Mouse (Mus musculus) midbrain, embryonic 15.5 days (tissue): ENCODE measurements around the gene Leng1. TPM values are rescaled to one million over a fixed set of nuclear protein-coding genes. Genes with fewer than 3 reads are reported as not detected.

ENCODE experiments used
- ATAC-seq: fragments of 200-750 bp; cut with Nextera tagmentation; replicated peaks from 2 replicates; pipeline ENCODE4 v1.8.0; 2017; ENCODE audit warnings: moderate TSS enrichment
- H3K27ac ChIP-seq: fragments of 300-500 bp; sonication (generic); 2 replicates; pipeline ENCODE4 v1.5.1; 2015; ENCODE audit warnings: mild to moderate bottlenecking, inconsistent platforms
- H3K27me3 ChIP-seq: fragments of 300-500 bp; sonication (generic); replicated peaks from 2 replicates; pipeline ENCODE4 v1.6.1; 2015; ENCODE audit warnings: inconsistent platforms
- H3K36me3 ChIP-seq: fragments of 300-500 bp; sonication (generic); replicated peaks from 2 replicates; pipeline ENCODE4 v1.6.1; 2015; ENCODE audit warnings: inconsistent platforms
- H3K4me1 ChIP-seq: fragments of 300-500 bp; sonication (generic); 2 replicates; pipeline ENCODE4 v1.6.1; 2015; ENCODE audit warnings: inconsistent platforms
- H3K4me2 ChIP-seq: fragments of 300-500 bp; sonication (generic); 2 replicates; pipeline ENCODE4 v1.6.1; 2015; ENCODE audit warnings: inconsistent platforms, mild to moderate bottlenecking, moderate library complexity
- H3K4me3 ChIP-seq: fragments of 300-500 bp; sonication (generic); 2 replicates; pipeline ENCODE4 v1.5.1; 2015; ENCODE audit warnings: mild to moderate bottlenecking, inconsistent platforms
- H3K9ac ChIP-seq: fragments of 300-500 bp; sonication (generic); 2 replicates; pipeline ENCODE4 v1.6.1; 2015; ENCODE audit warnings: mild to moderate bottlenecking, inconsistent platforms
- H3K9me3 ChIP-seq: fragments of 300-500 bp; sonication (generic); 2 replicates; pipeline ENCODE4 v1.6.1; 2016; ENCODE audit warnings: inconsistent platforms
- WGBS: fragments of 180-500 bp; shearing (Covaris S2); methylation state at CpG from one replicate; pipeline ENCODE4 v1.1.7; 2015; ENCODE audit warnings: mixed read lengths; 5-methylcytosine and 5-hydroxymethylcytosine counted together
- polyA plus RNA-seq: library from polyadenylated mRNA; unstranded; fragments of >200 nt; fragmentation: Nextera tagmentation; extraction: Ambion mirVana; gene quantifications from 2 replicates; pipeline ENCODE4 v1.2.1, GENCODE M21; 2015

The Leng1 gene
- polyA plus RNA-seq, 1 experiment from 2014 or later, result 13.7 TPM

- Histone ChIP-seq H3K27me3 (no peaks in the 10 kb centered on the region), H3K27ac (peak overlapping the region; percentile 79), H3K9me3 (no peaks in the 10 kb centered on the region), H3K4me3 (no peak overlapping the region), H3K36me3 (peaks cover 6% of the 10 kb centered on the region; the same call in 1 of the 2 replicates), H3K9ac (0 out of 2 replicates have a peak overlapping the region, but pooled peaks have one; percentile 11), H3K4me1 (peaks cover 24% of the 10 kb centered on the region), H3K4me2 (no peak overlapping the region)
- WGBS, result 66% methylated on average over 8 of the region's 8 CpGs
- ATAC-seq, result peak; percentile 51; the same call in 1 of the 2 replicates
Measured at GRCm38 (mm10) chr7:3684698-3685097, 19.1 kb upstream of the Leng1 start.

DNA sequence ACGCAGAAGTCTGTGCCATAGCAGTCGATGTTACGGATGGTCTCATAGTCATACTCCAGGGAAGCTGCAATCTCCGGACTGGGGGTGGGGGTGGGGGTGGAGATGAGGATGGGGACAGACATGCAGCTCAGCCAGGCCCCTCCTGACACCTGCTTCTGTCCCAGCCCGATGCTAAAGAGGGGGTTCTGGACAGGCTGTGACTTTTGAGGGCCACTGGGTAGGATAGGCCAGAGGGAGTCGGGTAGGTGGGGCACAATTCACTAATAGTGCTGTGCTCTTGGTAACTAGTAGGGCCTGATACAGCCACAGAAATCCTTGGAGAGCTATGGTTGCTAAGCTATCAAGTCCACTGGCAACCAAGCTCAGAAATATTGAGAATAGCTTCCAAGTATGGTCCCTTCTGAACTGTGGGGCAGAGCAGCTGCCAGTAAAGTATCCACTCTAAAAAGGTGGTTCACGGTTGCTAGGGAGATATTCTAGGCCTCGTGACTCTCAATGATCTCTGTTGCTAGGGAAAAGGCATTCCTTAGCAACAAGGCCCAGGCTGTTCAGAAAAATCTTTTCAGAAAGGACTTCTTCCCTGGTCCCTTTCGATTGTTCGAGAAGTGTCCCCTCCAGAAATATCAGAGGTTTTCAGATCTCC lies 18.4 kb upstream of the Leng1 start:
- Histone ChIP-seq H3K4me2 (peak overlapping the region; percentile 11; the same call in 1 of the 2 replicates), H3K9ac (peak overlapping the region; percentile 11; the same call in 1 of the 2 replicates), H3K27ac (peak overlapping the region; percentile 79), H3K36me3 (peaks cover 6% of the 10 kb centered on the region; the same call in 1 of the 2 replicates), H3K4me3 (no peak overlapping the region), H3K27me3 (no peaks in the 10 kb centered on the region), H3K9me3 (no peaks in the 10 kb centered on the region), H3K4me1 (peaks cover 24% of the 10 kb centered on the region)
- WGBS, result 43% methylated on average over 10 of the region's 10 CpGs
- peak; percentile 87 for ATAC-seq

DNA sequence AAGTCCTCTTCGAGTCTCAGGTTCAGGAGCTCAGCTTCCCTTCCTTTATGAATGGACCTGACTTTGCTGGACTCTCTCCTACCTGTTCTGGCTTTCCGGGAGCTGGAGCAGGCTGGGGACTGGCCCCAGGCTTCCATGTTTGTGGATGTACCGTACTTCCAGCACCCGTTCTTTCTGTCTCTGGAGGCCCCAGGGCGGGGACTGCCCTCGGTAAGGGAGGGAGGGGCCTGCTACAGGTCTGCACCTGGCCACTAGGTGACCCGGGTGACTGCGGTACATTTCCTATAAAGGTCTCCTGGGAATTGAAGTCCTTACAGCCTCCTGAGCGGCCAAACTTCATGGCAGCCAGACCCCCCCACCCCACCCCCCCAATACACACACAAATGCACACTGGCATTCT lies 11.7 kb upstream of the Leng1 start, which contains the start of gene Tmc4:
Gene Tmc4, minus strand, starts transcription at position 212 of the 400 bp plus-strand sequence.
- Histone ChIP-seq H3K9me3 (no peaks in the 10 kb centered on the region), H3K4me3 (no peak within 1 kb of the TSS), H3K36me3 (peaks cover 11% of the 10 kb centered on the region; the same call in 1 of the 2 replicates), H3K9ac (no peak within 1 kb of the TSS), H3K4me2 (no peak within 1 kb of the TSS), H3K4me1 (no peaks in the 10 kb centered on the region), H3K27ac (no peak within 1 kb of the TSS), H3K27me3 (no peaks in the 10 kb centered on the region)
- WGBS, result 54% methylated on average over 9 of the region's 9 CpGs
- no peak for ATAC-seq

- 90% methylated on average over 12 of the region's 12 CpGs for WGBS
- ATAC-seq, result no peak
- Histone ChIP-seq H3K4me3 (no peak overlapping the region), H3K9me3 (no peaks in the 10 kb centered on the region), H3K4me2 (no peak overlapping the region), H3K27me3 (no peaks in the 10 kb centered on the region), H3K4me1 (no peaks in the 10 kb centered on the region), H3K27ac (no peak overlapping the region), H3K9ac (no peak overlapping the region), H3K36me3 (peaks cover 11% of the 10 kb centered on the region; the same call in 1 of the 2 replicates)
Measured at GRCm38 (mm10) chr7:3676371-3676770, 10.7 kb upstream of the Leng1 start.

DNA sequence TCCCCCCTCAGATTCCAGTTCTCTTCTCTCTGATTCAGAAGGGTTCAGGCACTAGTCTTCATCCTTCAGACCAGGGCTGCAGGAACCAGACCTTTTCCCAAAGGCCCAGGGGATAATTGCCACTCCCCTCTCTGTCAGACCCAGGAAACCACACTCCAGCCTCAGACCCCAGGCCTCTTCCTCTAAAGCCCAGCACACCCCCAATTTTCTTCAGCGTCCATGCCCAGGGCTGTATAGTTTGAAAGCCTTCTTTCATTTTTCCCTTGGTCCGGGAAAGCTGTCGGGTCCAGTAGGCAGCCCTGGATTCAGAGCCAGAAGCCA lies 9.5 kb upstream of the Leng1 start:
- H3K27ac ChIP-seq, result no peak overlapping the region
- no peaks in the 10 kb centered on the region for H3K27me3 ChIP-seq
- no peak overlapping the region for H3K4me3 ChIP-seq
- no peaks in the 10 kb centered on the region for H3K9me3 ChIP-seq
- no peak overlapping the region for H3K9ac ChIP-seq
- peak; percentile 47 for ATAC-seq
- H3K4me2 ChIP-seq, result no peak overlapping the region
- 82% methylated on average over 3 of the region's 3 CpGs for WGBS
- no peaks in the 10 kb centered on the region for H3K4me1 ChIP-seq
- H3K36me3 ChIP-seq, result peaks cover 11% of the 10 kb centered on the region; the same call in 1 of the 2 replicates

- H3K4me2 ChIP-seq, result no peak overlapping the region
- no peak overlapping the region for H3K9ac ChIP-seq
- peaks cover 11% of the 10 kb centered on the region; the same call in 1 of the 2 replicates for H3K36me3 ChIP-seq
- no peak overlapping the region for H3K27ac ChIP-seq
- no peaks in the 10 kb centered on the region for H3K4me1 ChIP-seq
- H3K4me3 ChIP-seq, result no peak overlapping the region
- H3K9me3 ChIP-seq, result no peaks in the 10 kb centered on the region
- H3K27me3 ChIP-seq, result no peaks in the 10 kb centered on the region
- WGBS, result 71% methylated on average over 10 of the region's 10 CpGs
- peak; percentile 88 for ATAC-seq
Measured at GRCm38 (mm10) chr7:3674507-3675227, 9.0 kb upstream of the Leng1 start.

- H3K27ac ChIP-seq, result no peak overlapping the region
- no peaks in the 10 kb centered on the region for H3K9me3 ChIP-seq
- H3K4me2 ChIP-seq, result no peak overlapping the region
- no peaks in the 10 kb centered on the region for H3K27me3 ChIP-seq
- H3K4me1 ChIP-seq, result peaks cover 22% of the 10 kb centered on the region
- no peak overlapping the region for H3K4me3 ChIP-seq
- 25% methylated on average over 14 of the region's 14 CpGs for WGBS
- ATAC-seq, result no peak
- H3K36me3 ChIP-seq, result peaks cover 9% of the 10 kb centered on the region; the same call in 1 of the 2 replicates
- H3K9ac ChIP-seq, result no peak overlapping the region
Measured at GRCm38 (mm10) chr7:3666921-3667391, 1.3 kb upstream of the Leng1 start.

- WGBS, result 30% methylated on average over 15 of the region's 15 CpGs
- peak overlapping the region; percentile 75 for H3K4me3 ChIP-seq
Measured at GRCm38 (mm10) chr7:3664524-3665214, 971 bp downstream of the Leng1 start.

GRCm38 (mm10) chr7:3658578-3658977 lies 7.1 kb downstream of the Leng1 start:
- H3K9me3 ChIP-seq, result no peaks in the 10 kb centered on the region

More at GRCm38 (mm10) chr7:3664524-3665214, 971 bp downstream of the Leng1 start:
- Histone ChIP-seq H3K27ac (peak overlapping the region; percentile 79), H3K4me2 (peak overlapping the region; percentile 67), H3K9me3 (no peaks in the 10 kb centered on the region), H3K36me3 (peaks cover 29% of the 10 kb centered on the region), H3K27me3 (no peaks in the 10 kb centered on the region), H3K9ac (peak overlapping the region; percentile 62), H3K4me1 (peaks cover 22% of the 10 kb centered on the region)
- peak; percentile 28 for ATAC-seq

GRCm38 (mm10) chr7:3656966-3657365 lies 8.7 kb downstream of the Leng1 start:
- no peak overlapping the region for H3K4me2 ChIP-seq
- H3K27ac ChIP-seq, result no peak overlapping the region
- no peaks in the 10 kb centered on the region for H3K9me3 ChIP-seq
- WGBS, result 91% methylated on average over 4 of the region's 4 CpGs
- H3K9ac ChIP-seq, result no peak overlapping the region
- no peak overlapping the region for H3K4me3 ChIP-seq
- peaks cover 94% of the 10 kb centered on the region for H3K36me3 ChIP-seq
- ATAC-seq, result no peak
- no peaks in the 10 kb centered on the region for H3K27me3 ChIP-seq
- H3K4me1 ChIP-seq, result no peaks in the 10 kb centered on the region

More at GRCm38 (mm10) chr7:3658578-3658977, 7.1 kb downstream of the Leng1 start:
- ATAC-seq, result no peak
- no peaks in the 10 kb centered on the region for H3K27me3 ChIP-seq
- peaks cover 89% of the 10 kb centered on the region for H3K36me3 ChIP-seq
- H3K27ac ChIP-seq, result no peak overlapping the region
- H3K4me2 ChIP-seq, result no peak overlapping the region
- H3K4me1 ChIP-seq, result peaks cover 3% of the 10 kb centered on the region
- H3K4me3 ChIP-seq, result no peak overlapping the region
- 95% methylated on average over 14 of the region's 14 CpGs for WGBS
- H3K9ac ChIP-seq, result no peak overlapping the region

DNA sequence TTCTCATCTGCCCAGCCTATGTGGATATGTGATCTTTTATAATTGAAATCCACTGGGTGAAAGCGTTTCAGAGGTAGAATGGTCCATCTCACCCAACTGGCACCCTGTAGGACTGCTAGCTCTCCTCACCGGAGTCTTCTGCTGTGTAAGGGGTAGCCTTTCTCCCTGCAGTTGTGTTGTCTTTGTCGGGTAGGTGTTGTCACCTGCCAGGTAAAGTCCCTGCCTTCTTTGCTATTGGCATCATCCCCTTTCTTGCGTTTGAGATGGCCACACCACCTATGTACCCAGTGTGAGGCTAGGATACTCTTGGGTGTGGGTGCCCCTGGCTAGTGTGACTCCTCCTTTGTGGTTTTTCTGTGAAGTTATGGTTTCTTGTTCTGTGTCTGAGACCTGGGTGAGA lies 19.0 kb downstream of the Leng1 start:
- no peak for ATAC-seq
- Histone ChIP-seq H3K27ac (no peak overlapping the region), H3K36me3 (peaks cover 9% of the 10 kb centered on the region), H3K4me3 (peak overlapping the region; percentile 92), H3K4me2 (peak overlapping the region; percentile 70), H3K4me1 (peaks cover 40% of the 10 kb centered on the region), H3K9ac (peak overlapping the region; percentile 96), H3K9me3 (no peaks in the 10 kb centered on the region), H3K27me3 (no peaks in the 10 kb centered on the region)
- WGBS, result 66% methylated on average over 4 of the region's 4 CpGs

- 21% methylated on average over 9 of the region's 9 CpGs for WGBS
- Histone ChIP-seq H3K9me3 (no peaks in the 10 kb centered on the region), H3K36me3 (peaks cover 9% of the 10 kb centered on the region; the same call in 1 of the 2 replicates), H3K4me1 (peaks cover 40% of the 10 kb centered on the region), H3K27ac (peak overlapping the region; percentile 96), H3K27me3 (no peaks in the 10 kb centered on the region), H3K4me3 (peak overlapping the region; percentile 92), H3K9ac (peak overlapping the region; percentile 96), H3K4me2 (peak overlapping the region; percentile 70)
- ATAC-seq, result no peak
Measured at GRCm38 (mm10) chr7:3646188-3646587, 19.5 kb downstream of the Leng1 start.
